Mouse (Mus musculus) lung, postnatal 0 days (tissue): Measurements from ENCODE around the gene Rhof. TPM values are rescaled to one million over a fixed set of nuclear protein-coding genes. Genes with fewer than 3 reads are reported as not detected.

Experiments used
- ATAC-seq: fragments of 200-750 bp; cut with Nextera tagmentation; 2 replicates; pipeline ENCODE4 v1.8.0; 2017; ENCODE audit warnings: moderate library complexity
- DNase-seq: peaks from one replicate; pipeline ENCODE4 v3.0.0-alpha.2; 2016; ENCODE audit warnings: low spot score
- H3K27ac ChIP-seq: fragments of 300-500 bp; sonication (generic); 2 replicates; pipeline ENCODE4 v1.5.1; 2014; ENCODE audit warnings: antibody characterized with exemption, mild to moderate bottlenecking, low read length, mixed read lengths
- H3K27me3 ChIP-seq: fragments of 300-500 bp; sonication (generic); replicated peaks from 2 replicates; pipeline ENCODE4 v1.6.1; 2014; ENCODE audit warnings: low read length, mixed read lengths; ENCODE audit not compliant: insufficient read depth
- H3K36me3 ChIP-seq: fragments of 300-500 bp; sonication (generic); 2 replicates; pipeline ENCODE4 v1.6.1; 2014; ENCODE audit warnings: low read length, mixed read lengths; ENCODE audit not compliant: insufficient read depth
- H3K4me1 ChIP-seq: fragments of 300-500 bp; sonication (generic); 2 replicates; pipeline ENCODE4 v1.6.1; 2014; ENCODE audit warnings: antibody characterized with exemption, low read depth, low read length, mixed read lengths; ENCODE audit not compliant: insufficient read depth
- H3K4me2 ChIP-seq: fragments of 300-500 bp; sonication (generic); replicated peaks from 2 replicates; pipeline ENCODE4 v1.6.1; 2014; ENCODE audit warnings: low read depth, mild to moderate bottlenecking, low read length, moderate library complexity, mixed read lengths
- H3K4me3 ChIP-seq: fragments of 300-500 bp; sonication (generic); 2 replicates; pipeline ENCODE4 v1.5.1; 2014; ENCODE audit warnings: low read depth, low read length
- H3K9ac ChIP-seq: fragments of 300-500 bp; sonication (generic); replicated peaks from 2 replicates; pipeline ENCODE4 v1.6.1; 2014; ENCODE audit warnings: low read depth, mild to moderate bottlenecking
- H3K9me3 ChIP-seq: fragments of 300-500 bp; sonication (generic); 2 replicates; pipeline ENCODE4 v1.6.1; 2016; ENCODE audit warnings: low read length, mixed read lengths
- CTCF ChIP-seq: IDR thresholded peaks from 2 replicates; pipeline ENCODE4 v1.5.1; 2016; ENCODE audit warnings: antibody characterized with exemption, mild to moderate bottlenecking
- EP300 ChIP-seq: IDR thresholded peaks from 2 replicates; pipeline ENCODE4 v1.6.1; 2016; ENCODE audit warnings: antibody characterized with exemption, mild to moderate bottlenecking, control low read depth
- WGBS: fragments of 180-500 bp; shearing (Covaris S2); extraction: QIAGEN DNeasy Blood & Tissue Kit; methylation state at CpG from one replicate; pipeline ENCODE4 v1.1.7; 2014; 5-methylcytosine and 5-hydroxymethylcytosine counted together
- polyA plus RNA-seq: library from polyadenylated mRNA; unstranded; fragments of >200 nt; fragmentation: Nextera tagmentation; extraction: Ambion mirVana; gene quantifications from 2 replicates; pipeline ENCODE4 v1.2.1, GENCODE M21; 2015

Gene Rhof
- polyA plus RNA-seq, 1 experiment from 2014 or later = 12.4 TPM

DNA sequence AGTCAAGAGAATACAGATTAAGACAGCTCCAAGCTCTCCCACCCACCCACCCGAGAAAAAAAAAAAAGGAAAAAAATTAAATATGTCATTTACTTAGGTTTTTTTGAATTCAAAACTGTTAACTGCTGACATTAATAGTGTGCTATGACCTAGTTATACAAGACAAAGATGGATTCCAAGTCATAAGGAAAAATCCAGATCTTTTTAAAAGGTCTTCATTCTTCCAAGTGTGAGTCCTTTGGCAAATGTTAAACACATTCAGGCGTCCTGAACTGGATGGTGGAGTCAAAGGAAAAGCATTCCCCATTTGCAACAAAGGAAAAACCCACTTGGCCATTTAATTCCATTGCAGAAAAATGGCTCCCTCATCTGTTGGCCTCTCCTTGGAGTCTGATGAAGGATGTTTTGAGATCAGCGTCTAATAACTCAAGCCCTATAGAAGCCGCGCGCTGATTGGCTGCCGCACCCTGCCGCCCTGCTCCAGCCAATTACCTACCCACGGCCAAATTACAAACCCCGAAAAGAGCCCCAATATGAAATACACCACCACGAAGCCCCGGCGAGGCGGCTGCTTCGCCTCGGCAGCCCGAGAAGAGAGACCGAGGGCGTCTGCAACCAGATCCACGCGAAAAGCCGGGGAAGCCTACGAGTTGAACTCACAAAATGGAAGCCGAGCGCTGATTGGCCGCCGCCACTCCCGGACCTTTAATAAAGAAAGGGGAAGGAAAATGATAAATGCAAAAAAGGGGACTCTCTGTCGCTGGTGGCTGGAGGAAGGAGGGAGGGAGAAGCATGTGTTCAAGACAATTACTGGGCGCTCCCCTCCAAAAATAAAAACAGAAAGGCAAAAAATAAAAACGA is 8.4 kb upstream of the Rhof start:
- Histone ChIP-seq H3K4me2 (peak overlapping the region; percentile 99), H3K27ac (peak overlapping the region; percentile 100), H3K27me3 (no peaks in the 10 kb centered on the region), H3K4me1 (peaks cover 29% of the 10 kb centered on the region), H3K36me3 (no peaks in the 10 kb centered on the region), H3K9me3 (no peaks in the 10 kb centered on the region), H3K9ac (peak overlapping the region; percentile 96), H3K4me3 (peak overlapping the region; percentile 91)
- TF ChIP-seq CTCF = peak; percentile 19; the same call in 1 of the 2 replicates
- peak; percentile 71 for TF ChIP-seq EP300
- under 1% methylated on average over 31 of the region's 31 CpGs for WGBS
- ATAC-seq (peak; percentile 44), DNase-seq (peak; percentile 96)

DNA sequence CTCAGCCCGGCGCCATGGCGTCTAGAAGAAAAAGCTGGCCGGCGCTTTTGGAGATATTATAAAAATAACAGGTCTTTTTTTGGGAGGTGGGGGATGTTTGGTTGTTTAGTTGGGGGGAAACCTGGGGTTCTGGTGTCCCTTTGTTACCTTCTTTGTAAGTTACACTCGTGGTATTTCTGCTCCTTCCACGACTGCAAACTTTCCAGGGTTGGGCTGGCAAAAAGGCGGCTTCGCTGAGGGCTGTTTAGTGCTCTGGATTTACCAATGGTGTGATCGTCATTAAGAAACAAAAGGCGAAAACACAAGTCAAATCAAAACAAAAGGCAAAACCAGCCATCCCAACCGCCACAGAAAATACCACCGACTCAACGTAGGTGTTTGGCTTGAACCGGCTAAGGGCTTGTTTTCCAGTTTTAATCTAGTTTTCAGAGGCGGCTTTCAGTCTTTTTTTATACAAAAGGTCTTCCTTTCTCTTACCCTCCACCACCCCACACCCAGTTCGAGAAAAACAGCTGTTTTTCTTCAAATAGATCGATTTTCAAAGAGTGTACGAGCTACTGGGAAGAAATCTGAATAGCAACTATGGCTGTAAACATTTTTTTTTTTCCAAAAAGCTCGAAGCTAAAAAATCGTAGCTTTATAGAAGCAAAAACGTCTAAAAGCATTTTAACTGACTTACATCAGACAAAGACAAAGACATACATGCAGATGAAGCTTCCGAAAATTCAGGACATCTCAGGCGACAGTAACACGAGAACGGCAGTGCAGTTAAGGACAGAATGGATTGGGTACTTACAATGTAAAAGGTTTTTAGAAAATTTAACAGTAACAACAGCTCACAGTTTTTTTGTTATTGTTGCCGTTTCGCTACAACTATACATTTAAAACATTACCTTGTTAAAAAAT is 7.5 kb upstream of the Rhof start:
- H3K4me3 ChIP-seq = peak overlapping the region; percentile 91
- ATAC-seq = no peak
- H3K27ac ChIP-seq = peak overlapping the region; percentile 100
- no peaks in the 10 kb centered on the region for H3K9me3 ChIP-seq
- H3K4me1 ChIP-seq = peaks cover 36% of the 10 kb centered on the region
- TF ChIP-seq EP300 (no peak), CTCF (no peak)
- peak overlapping the region; percentile 99 for H3K9ac ChIP-seq
- DNase-seq = peak; percentile 38
- H3K4me2 ChIP-seq = peak overlapping the region; percentile 99
- H3K36me3 ChIP-seq = no peaks in the 10 kb centered on the region
- no peaks in the 10 kb centered on the region for H3K27me3 ChIP-seq
- 1% methylated on average over 28 of the region's 28 CpGs for WGBS

- TF ChIP-seq CTCF (no peak), EP300 (peak; percentile 33; the same call in 1 of the 2 replicates)
- Histone ChIP-seq H3K36me3 (no peaks in the 10 kb centered on the region), H3K4me1 (peaks cover 39% of the 10 kb centered on the region), H3K9me3 (no peaks in the 10 kb centered on the region), H3K9ac (peak overlapping the region; percentile 99), H3K4me3 (peak overlapping the region; percentile 91), H3K27me3 (no peaks in the 10 kb centered on the region), H3K27ac (peak overlapping the region; percentile 100), H3K4me2 (peak overlapping the region; percentile 99)
- DNase-seq (peak; percentile 93), ATAC-seq (peak; percentile 4; the same call in 1 of the 2 replicates)
- WGBS = 1% methylated on average over 39 of the region's 39 CpGs
Measured at GRCm38 (mm10) chr5:123138953-123139721, 6.6 kb upstream of the Rhof start.

DNA sequence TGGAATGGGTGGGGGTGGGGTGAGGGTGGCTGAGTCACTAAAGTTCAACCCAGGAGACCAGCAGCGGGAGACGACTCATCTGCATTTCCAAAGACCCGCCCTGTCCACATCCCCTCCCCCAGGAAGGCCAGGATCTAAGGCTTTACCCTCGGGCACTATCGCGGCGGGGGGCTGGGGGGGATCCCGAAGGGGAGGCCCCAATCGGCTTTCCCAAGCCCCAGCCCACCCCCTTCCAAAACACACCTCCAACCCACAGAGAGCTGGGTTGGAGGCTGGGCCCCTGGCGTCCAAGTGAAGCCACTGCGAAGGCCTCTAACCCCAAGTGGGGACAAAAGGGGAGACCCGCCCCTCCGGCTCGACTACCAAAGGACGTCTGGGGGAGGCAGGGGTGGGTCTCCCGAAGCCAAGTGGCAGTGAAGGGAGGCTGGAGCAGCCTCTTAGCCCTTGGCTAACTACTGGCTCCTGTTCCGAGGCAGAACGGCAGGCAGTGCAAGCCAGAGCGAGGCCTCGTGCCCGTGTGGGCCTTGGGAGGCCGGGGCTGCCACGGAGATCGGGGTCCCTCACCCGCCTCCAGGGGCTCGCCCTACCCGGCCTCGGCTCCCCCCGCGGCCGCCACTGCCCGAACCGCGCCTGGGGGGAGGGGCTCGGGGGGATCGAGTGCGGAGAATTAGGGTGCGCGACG is 5.9 kb upstream of the Rhof start:
- DNase-seq (peak; percentile 93), ATAC-seq (peak; percentile 46)
- peak overlapping the region; percentile 91 for H3K4me3 ChIP-seq
- peak overlapping the region; percentile 99 for H3K9ac ChIP-seq
- peaks cover 39% of the 10 kb centered on the region for H3K4me1 ChIP-seq
- H3K4me2 ChIP-seq = peak overlapping the region; percentile 99
- H3K36me3 ChIP-seq = no peaks in the 10 kb centered on the region
- H3K27ac ChIP-seq = peak overlapping the region; percentile 100
- H3K9me3 ChIP-seq = no peaks in the 10 kb centered on the region
- peak; percentile 48 for TF ChIP-seq CTCF
- no peak for TF ChIP-seq EP300
- H3K27me3 ChIP-seq = no peaks in the 10 kb centered on the region
- under 1% methylated on average over 26 of the region's 40 CpGs for WGBS

DNA sequence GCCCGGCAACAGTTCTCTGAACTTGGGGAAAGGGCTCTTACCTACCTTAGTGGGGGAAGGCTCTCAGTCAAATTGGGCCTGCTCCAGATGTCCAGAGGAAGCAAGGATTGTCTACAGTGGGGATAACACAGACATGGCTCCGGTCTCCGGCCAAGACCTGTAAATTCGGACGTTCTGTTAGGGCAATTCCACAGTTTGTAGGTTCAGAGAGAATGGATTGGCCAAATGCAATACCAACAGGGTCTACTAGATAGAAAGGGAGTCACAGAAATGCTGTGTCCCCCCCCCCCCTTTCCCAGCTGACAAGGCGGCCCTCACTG is 5.4 kb upstream of the Rhof start:
- ATAC-seq = no peak
- Histone ChIP-seq H3K4me2 (peak overlapping the region; percentile 99), H3K27me3 (no peaks in the 10 kb centered on the region), H3K36me3 (no peaks in the 10 kb centered on the region), H3K4me3 (peak overlapping the region; percentile 91), H3K4me1 (peaks cover 42% of the 10 kb centered on the region), H3K9ac (peak overlapping the region; percentile 99; the same call in 1 of the 2 replicates), H3K27ac (peak overlapping the region; percentile 100), H3K9me3 (no peaks in the 10 kb centered on the region)
- TF ChIP-seq CTCF (no peak), EP300 (no peak; the same call in 1 of the 2 replicates)
- WGBS = 3% methylated on average over 5 of the region's 6 CpGs
- no peak for DNase-seq
